Mouse (Mus musculus): ENCODE measurements around the gene Itih1. TPM values are rescaled to one million over a fixed set of nuclear protein-coding genes. Genes with fewer than 3 reads are reported as not detected.

The Itih1 gene
- polyA plus RNA-seq, 1 experiment from 2014 or later, result not detected

GRCm38 (mm10) chr14:30925492-30925891 lies 17.6 kb downstream of the Itih1 start:
- Histone ChIP-seq H3K4me1 (replicated peaks) (peaks cover 17% of the 10 kb centered on the region), H3K27me3 (ENCODE audit: insufficient read depth, poor library complexity, severe bottlenecking) (no peaks in the 10 kb centered on the region), H3K36me3 (no peaks in the 10 kb centered on the region), H3K4me3 (no peak overlapping the region), H3K9me3 (no peaks in the 10 kb centered on the region), H3K27ac (no peak overlapping the region)
- 87% methylated on average over 3 of the region's 3 CpGs for WGBS
- DNase-seq (ENCODE audit: low spot score), result no peak

GRCm38 (mm10) chr14:30923375-30924105 lies 19.5 kb downstream of the Itih1 start, which contains the start of gene Itih3:
Gene Itih3, minus strand, starts transcription at chr14:30923760.
- peak within 1 kb of the TSS; percentile 67; the same call in 1 of the 2 replicates for H3K27ac ChIP-seq
- peak; percentile 5 for DNase-seq (ENCODE audit: low spot score)

GRCm38 (mm10) chr14:30922053-30922670 lies 20.9 kb downstream of the Itih1 start:
- H3K4me1 ChIP-seq (replicated peaks), result peaks cover 17% of the 10 kb centered on the region
- 62% methylated on average over 8 of the region's 8 CpGs for WGBS
- no peaks in the 10 kb centered on the region for H3K9me3 ChIP-seq

More at GRCm38 (mm10) chr14:30923375-30924105, 19.5 kb downstream of the Itih1 start, which contains the start of gene Itih3:
- Histone ChIP-seq H3K9me3 (no peaks in the 10 kb centered on the region), H3K36me3 (no peaks in the 10 kb centered on the region), H3K4me3 (no peak within 1 kb of the TSS), H3K4me1 (replicated peaks) (peaks cover 17% of the 10 kb centered on the region), H3K27me3 (ENCODE audit: insufficient read depth, poor library complexity, severe bottlenecking) (no peaks in the 10 kb centered on the region)
- WGBS, result 65% methylated on average over 6 of the region's 6 CpGs

GRCm38 (mm10) chr14:30916516-30916915 lies 26.6 kb downstream of the Itih1 start:
- H3K4me1 ChIP-seq (replicated peaks), result no peaks in the 10 kb centered on the region
- WGBS, result 81% methylated on average over 1 of the region's 1 CpGs
- H3K27me3 ChIP-seq (ENCODE audit: insufficient read depth, poor library complexity, severe bottlenecking), result no peaks in the 10 kb centered on the region
- H3K4me3 ChIP-seq, result no peak overlapping the region
- no peak overlapping the region for H3K27ac ChIP-seq
- no peaks in the 10 kb centered on the region for H3K36me3 ChIP-seq
- no peak for DNase-seq (ENCODE audit: low spot score)
- H3K9me3 ChIP-seq, result no peaks in the 10 kb centered on the region

More at GRCm38 (mm10) chr14:30922053-30922670, 20.9 kb downstream of the Itih1 start:
- no peak for DNase-seq (ENCODE audit: low spot score)
- Histone ChIP-seq H3K4me3 (no peak overlapping the region), H3K27ac (0 out of 2 replicates have a peak overlapping the region, but pooled peaks have one; percentile 67), H3K36me3 (no peaks in the 10 kb centered on the region), H3K27me3 (ENCODE audit: insufficient read depth, poor library complexity, severe bottlenecking) (no peaks in the 10 kb centered on the region)

- H3K4me1 ChIP-seq (replicated peaks), result no peaks in the 10 kb centered on the region
- no peaks in the 10 kb centered on the region for H3K36me3 ChIP-seq
- H3K9me3 ChIP-seq, result no peaks in the 10 kb centered on the region
- H3K4me3 ChIP-seq, result no peak overlapping the region
- no peak for DNase-seq (ENCODE audit: low spot score)
- no peak overlapping the region for H3K27ac ChIP-seq
- WGBS, result 91% methylated on average over 5 of the region's 5 CpGs
- H3K27me3 ChIP-seq (ENCODE audit: insufficient read depth, poor library complexity, severe bottlenecking), result no peaks in the 10 kb centered on the region
Measured at GRCm38 (mm10) chr14:30913404-30913803, 29.7 kb downstream of the Itih1 start.

GRCm38 (mm10) chr14:30912641-30913040 lies 30.4 kb downstream of the Itih1 start:
- Histone ChIP-seq H3K4me3 (no peak overlapping the region), H3K36me3 (no peaks in the 10 kb centered on the region), H3K27me3 (ENCODE audit: insufficient read depth, poor library complexity, severe bottlenecking) (no peaks in the 10 kb centered on the region), H3K9me3 (no peaks in the 10 kb centered on the region), H3K4me1 (replicated peaks) (no peaks in the 10 kb centered on the region), H3K27ac (no peak overlapping the region)
- no peak for DNase-seq (ENCODE audit: low spot score)
- 85% methylated on average over 8 of the region's 8 CpGs for WGBS

GRCm38 (mm10) chr14:30911141-30911540 lies 31.9 kb downstream of the Itih1 start:
- Histone ChIP-seq H3K4me1 (replicated peaks) (no peaks in the 10 kb centered on the region), H3K4me3 (no peak overlapping the region), H3K27ac (no peak overlapping the region), H3K27me3 (ENCODE audit: insufficient read depth, poor library complexity, severe bottlenecking) (no peaks in the 10 kb centered on the region), H3K9me3 (no peaks in the 10 kb centered on the region), H3K36me3 (no peaks in the 10 kb centered on the region)
- no peak for DNase-seq (ENCODE audit: low spot score)
- 92% methylated on average over 8 of the region's 8 CpGs for WGBS

- Histone ChIP-seq H3K4me3 (no peak overlapping the region), H3K4me1 (replicated peaks) (no peaks in the 10 kb centered on the region), H3K9me3 (no peaks in the 10 kb centered on the region), H3K27ac (no peak overlapping the region), H3K27me3 (ENCODE audit: insufficient read depth, poor library complexity, severe bottlenecking) (no peaks in the 10 kb centered on the region), H3K36me3 (no peaks in the 10 kb centered on the region)
- no peak for DNase-seq (ENCODE audit: low spot score)
- WGBS, result 86% methylated on average over 3 of the region's 3 CpGs
Measured at GRCm38 (mm10) chr14:30907814-30908265, 35.2 kb downstream of the Itih1 start.

- no peaks in the 10 kb centered on the region for H3K36me3 ChIP-seq
- H3K4me3 ChIP-seq, result no peak overlapping the region
- H3K4me1 ChIP-seq (replicated peaks), result no peaks in the 10 kb centered on the region
- no peaks in the 10 kb centered on the region for H3K9me3 ChIP-seq
- no peaks in the 10 kb centered on the region for H3K27me3 ChIP-seq (ENCODE audit: insufficient read depth, poor library complexity, severe bottlenecking)
- no peak for DNase-seq (ENCODE audit: low spot score)
- H3K27ac ChIP-seq, result no peak overlapping the region
- WGBS, result 93% methylated on average over 6 of the region's 6 CpGs
Measured at GRCm38 (mm10) chr14:30906001-30906400, 37.1 kb downstream of the Itih1 start.

- 0 out of 2 replicates have a peak, but pooled peaks cover 5% of the 10 kb centered on the region for H3K4me1 ChIP-seq (replicated peaks)
- no peak overlapping the region for H3K4me3 ChIP-seq
- H3K27ac ChIP-seq, result no peak overlapping the region
- no peak for DNase-seq (ENCODE audit: low spot score)
- no peaks in the 10 kb centered on the region for H3K27me3 ChIP-seq (ENCODE audit: insufficient read depth, poor library complexity, severe bottlenecking)
- WGBS, result 86% methylated on average over 8 of the region's 8 CpGs
- H3K9me3 ChIP-seq, result peaks cover 8% of the 10 kb centered on the region
- H3K36me3 ChIP-seq, result no peaks in the 10 kb centered on the region
Measured at GRCm38 (mm10) chr14:30904307-30904706, 38.8 kb downstream of the Itih1 start.

- H3K27me3 ChIP-seq (ENCODE audit: insufficient read depth, poor library complexity, severe bottlenecking), result no peaks in the 10 kb centered on the region
- WGBS, result 70% methylated on average over 3 of the region's 3 CpGs
- no peak overlapping the region for H3K27ac ChIP-seq
- H3K9me3 ChIP-seq, result peaks cover 9% of the 10 kb centered on the region
- no peak for DNase-seq (ENCODE audit: low spot score)
- no peak overlapping the region for H3K4me3 ChIP-seq
- 0 out of 2 replicates have a peak, but pooled peaks cover 5% of the 10 kb centered on the region for H3K4me1 ChIP-seq (replicated peaks)
- no peaks in the 10 kb centered on the region for H3K36me3 ChIP-seq
Measured at GRCm38 (mm10) chr14:30903036-30903435, 40.1 kb downstream of the Itih1 start.

- WGBS, result 91% methylated on average over 5 of the region's 5 CpGs
- Histone ChIP-seq H3K4me3 (no peak overlapping the region), H3K27me3 (ENCODE audit: insufficient read depth, poor library complexity, severe bottlenecking) (no peaks in the 10 kb centered on the region), H3K4me1 (replicated peaks) (0 out of 2 replicates have a peak, but pooled peaks cover 5% of the 10 kb centered on the region), H3K36me3 (no peaks in the 10 kb centered on the region), H3K9me3 (peaks cover 9% of the 10 kb centered on the region), H3K27ac (no peak overlapping the region)
- DNase-seq (ENCODE audit: low spot score), result no peak
Measured at GRCm38 (mm10) chr14:30902628-30903027, 40.5 kb downstream of the Itih1 start.

- Histone ChIP-seq H3K36me3 (no peaks in the 10 kb centered on the region), H3K4me1 (replicated peaks) (0 out of 2 replicates have a peak, but pooled peaks cover 8% of the 10 kb centered on the region), H3K27me3 (ENCODE audit: insufficient read depth, poor library complexity, severe bottlenecking) (no peaks in the 10 kb centered on the region), H3K27ac (no peak overlapping the region), H3K4me3 (no peak overlapping the region), H3K9me3 (peaks cover 9% of the 10 kb centered on the region)
- 44% methylated on average over 3 of the region's 3 CpGs for WGBS
- no peak for DNase-seq (ENCODE audit: low spot score)
Measured at GRCm38 (mm10) chr14:30899972-30900371, 43.1 kb downstream of the Itih1 start.

Measured in hindbrain, embryonic 10.5 days (tissue).